Mouse (Mus musculus): ENCODE measurements around the gene Clip3.
A peak's percentile ranks its signal among the peaks of the same experiment; 100 is the strongest.

The Clip3 gene

DNA sequence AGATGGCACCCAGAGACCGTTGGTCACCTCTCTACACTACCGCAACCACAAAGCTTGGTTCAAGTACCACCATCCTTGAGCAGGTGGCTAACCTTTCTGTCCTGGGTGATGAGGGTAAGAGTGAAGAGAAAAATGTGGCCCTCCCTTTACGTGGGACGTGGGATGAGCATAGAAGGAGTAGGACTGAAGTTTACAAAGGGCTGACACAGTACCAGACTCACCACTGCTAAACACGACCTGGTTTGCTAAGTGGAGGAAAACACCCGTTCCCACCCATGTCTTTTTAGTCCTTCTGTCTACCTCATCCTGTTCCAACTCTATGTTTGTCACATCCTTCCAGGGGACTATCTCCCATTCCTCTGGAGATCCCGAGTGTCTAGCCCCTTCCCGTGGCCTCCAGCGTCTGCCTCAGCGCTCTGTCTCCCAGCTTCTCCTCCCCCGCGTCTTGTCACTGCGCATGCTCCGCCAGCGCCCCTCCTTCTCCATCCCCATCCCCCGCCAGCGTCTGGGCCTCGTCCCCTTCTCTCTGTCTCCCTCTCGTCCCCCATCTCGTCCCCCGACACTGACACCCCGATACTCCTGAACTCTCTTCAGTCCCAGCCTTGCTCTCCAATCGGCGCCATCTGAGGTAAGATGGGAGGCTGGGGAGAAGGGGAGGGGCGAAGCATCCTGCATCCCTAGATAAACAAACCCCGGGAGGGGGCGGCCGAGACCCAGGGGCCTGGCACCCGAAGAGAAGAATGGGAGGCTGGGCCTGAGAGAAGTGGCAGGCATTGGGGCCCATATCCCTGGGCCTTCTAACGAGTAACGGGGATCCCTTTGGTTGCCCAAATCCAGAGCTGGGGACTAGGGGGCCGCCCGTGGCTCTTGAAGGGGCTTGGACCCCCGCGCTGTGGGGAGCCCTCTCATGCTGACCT is at the start of gene Clip3:
Clip3 (plus strand) TSS at position 514 of the 917 bp plus-strand sequence.
- DNase-seq (ENCODE audit: extremely low spot score, low spot score): peak; percentile 83

- DNase-seq (ENCODE audit: extremely low spot score, low spot score): no peak
Observed at GRCm38 (mm10) chr7:30251956-30252954, 39.3 kb upstream of the Clip3 start.

DNA sequence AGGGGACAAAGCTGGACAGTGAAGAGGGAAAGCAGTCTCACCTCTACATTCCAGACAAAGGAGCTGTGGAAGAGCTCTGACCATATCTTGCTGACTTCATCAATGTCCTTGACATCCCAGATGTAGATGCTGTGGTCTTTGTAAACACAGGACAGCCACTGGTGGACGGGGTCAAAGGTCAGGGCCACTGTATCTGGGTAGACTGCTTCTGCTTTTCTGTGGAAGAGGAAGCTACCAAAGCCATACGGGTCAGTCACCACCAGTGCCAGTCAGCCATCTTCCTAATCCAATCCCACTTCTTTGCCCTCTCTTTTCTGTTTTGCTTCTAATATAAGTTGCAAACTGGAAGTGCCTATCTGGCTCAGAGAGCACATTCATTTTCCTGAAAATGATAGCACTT is 26.5 kb upstream of the Clip3 start:
- DNase-seq (ENCODE audit: extremely low spot score, low spot score): no peak

- no peak for DNase-seq (ENCODE audit: extremely low spot score, low spot score)
Observed at GRCm38 (mm10) chr7:30265531-30265930, 26.0 kb upstream of the Clip3 start.

GRCm38 (mm10) chr7:30265935-30266334 is 25.6 kb upstream of the Clip3 start:
- no peak for DNase-seq (ENCODE audit: extremely low spot score, low spot score)

DNA sequence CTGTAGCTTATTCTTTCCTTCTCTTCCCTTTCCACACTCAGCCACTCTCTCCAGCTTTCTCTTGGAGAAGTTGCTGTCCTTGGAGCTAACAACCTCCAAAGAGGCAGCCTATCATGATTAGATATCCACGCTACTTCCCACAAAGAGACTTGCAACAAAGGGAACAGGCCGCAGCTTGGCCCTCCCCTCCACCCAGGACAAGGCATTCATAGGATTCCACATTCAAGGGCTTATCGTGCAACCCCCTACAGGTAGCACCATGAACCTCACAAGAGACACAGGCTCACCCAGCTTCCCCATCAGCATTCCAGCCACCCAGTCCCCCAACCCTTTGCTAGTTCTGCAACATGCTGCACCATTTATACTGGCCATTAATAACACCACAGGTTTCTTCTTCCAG is 24.7 kb upstream of the Clip3 start:
- DNase-seq (ENCODE audit: extremely low spot score, low spot score): no peak

GRCm38 (mm10) chr7:30269641-30270040 is 21.9 kb upstream of the Clip3 start:
- DNase-seq (ENCODE audit: extremely low spot score, low spot score): no peak

GRCm38 (mm10) chr7:30274383-30274782 is 17.1 kb upstream of the Clip3 start:
- DNase-seq (ENCODE audit: extremely low spot score, low spot score): no peak

GRCm38 (mm10) chr7:30278911-30279310 is 12.6 kb upstream of the Clip3 start:
- no peak for DNase-seq (ENCODE audit: extremely low spot score, low spot score)

DNA sequence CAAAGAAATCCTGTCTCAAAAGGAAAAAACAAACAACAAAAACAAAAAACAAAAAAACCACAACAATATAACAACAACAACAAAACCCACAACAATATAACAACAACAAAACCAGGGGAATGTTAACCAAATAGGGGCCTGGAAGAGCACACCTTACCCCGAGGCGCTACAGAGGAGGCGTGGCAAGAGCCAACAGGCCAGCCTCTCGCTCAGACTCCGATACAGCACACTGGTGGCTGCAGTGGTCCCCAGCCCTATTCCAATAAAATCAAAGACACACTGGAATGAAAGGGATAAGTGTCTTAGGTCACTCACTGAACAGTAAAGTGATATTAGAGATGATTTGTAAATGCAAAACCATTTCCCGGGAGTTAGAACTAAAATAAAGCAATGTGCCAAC is 12.0 kb upstream of the Clip3 start:
- DNase-seq (ENCODE audit: extremely low spot score, low spot score): no peak

- peak; percentile 91 for DNase-seq (ENCODE audit: extremely low spot score, low spot score)
Observed at GRCm38 (mm10) chr7:30279951-30280669, 11.4 kb upstream of the Clip3 start, which contains the start of the genes Thap8 and Wdr62. Thap8 (plus strand) TSS chr7:30280094. Wdr62 (minus strand) TSS chr7:30280419.

- peak; percentile 73 for DNase-seq (ENCODE audit: extremely low spot score, low spot score)
Observed at GRCm38 (mm10) chr7:30280670-30281138, 10.8 kb upstream of the Clip3 start.

GRCm38 (mm10) chr7:30281522-30281921 is 10.0 kb upstream of the Clip3 start:
- DNase-seq (ENCODE audit: extremely low spot score, low spot score): no peak

DNA sequence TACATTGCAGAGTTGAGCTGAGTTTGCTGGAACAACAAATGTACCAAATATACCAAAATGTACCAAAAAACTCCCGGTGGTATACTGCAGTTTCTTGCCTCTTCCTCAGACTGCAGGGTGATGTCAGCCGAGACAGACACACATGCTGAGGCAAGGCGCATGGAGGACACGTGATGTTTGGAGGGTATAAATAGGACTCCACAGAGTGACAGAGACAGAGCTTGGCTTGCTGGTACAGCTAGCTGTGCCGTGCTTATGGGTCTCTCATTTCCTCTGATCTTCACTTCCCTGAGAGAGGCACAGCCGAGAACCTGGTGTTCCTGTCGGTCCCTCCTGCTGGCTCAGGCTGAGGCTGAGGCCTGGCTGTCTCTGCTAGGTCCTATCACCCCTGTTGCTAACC is 8.8 kb upstream of the Clip3 start:
- no peak for DNase-seq (ENCODE audit: extremely low spot score, low spot score)

GRCm38 (mm10) chr7:30286701-30287410 is 4.7 kb upstream of the Clip3 start:
- DNase-seq (ENCODE audit: extremely low spot score, low spot score): no peak

DNA sequence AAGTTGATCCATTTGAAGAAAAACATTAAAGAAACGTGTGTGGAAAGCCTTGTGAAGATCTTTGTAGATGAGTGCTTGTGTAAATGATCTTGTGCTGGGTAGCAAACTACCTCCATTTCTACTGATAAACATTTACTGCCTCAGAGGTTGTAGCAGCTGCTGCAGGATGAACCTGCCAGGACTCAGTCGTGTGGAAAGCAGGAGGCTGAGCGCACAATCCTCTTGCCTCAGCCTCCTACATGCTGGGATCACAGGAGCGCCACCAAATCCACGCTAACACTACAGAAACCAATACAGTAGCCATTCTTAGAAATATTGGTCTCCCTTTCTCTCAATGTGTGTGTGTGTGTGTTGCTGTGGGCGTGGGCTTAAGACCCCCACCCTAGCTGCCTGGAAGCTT is 3.5 kb upstream of the Clip3 start:
- DNase-seq (ENCODE audit: extremely low spot score, low spot score): no peak

DNA sequence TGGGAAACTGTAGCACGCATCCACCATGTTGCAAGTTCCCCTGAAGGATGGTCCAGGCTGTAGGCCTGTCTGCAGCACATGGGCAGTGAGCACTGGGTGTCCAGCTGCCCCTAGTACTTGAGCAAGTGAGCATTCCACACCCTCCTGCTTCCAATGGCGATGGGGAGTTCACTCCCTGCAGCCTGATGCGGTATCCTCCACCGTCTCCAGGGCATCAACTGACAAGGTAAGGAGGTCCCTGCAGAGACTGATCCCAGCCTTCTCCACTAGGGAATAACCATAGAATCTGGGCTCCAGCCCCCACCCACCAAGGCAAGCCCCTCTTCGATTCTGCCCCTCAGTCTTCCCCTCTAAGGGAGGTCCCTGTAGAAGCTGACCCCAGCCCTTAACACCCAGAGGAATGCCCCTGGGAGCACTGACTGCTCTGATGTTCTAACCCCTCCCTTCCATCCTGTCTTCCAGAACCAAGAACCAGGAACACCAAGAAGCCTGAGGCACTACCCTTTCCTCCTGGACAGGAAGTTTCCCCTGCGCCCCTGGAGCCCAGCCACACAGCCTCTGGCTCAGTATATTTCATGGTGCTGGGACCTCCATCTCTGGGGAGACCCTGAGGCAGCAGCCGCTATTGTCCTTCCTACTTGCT is 2.3 kb upstream of the Clip3 start:
- no peak for DNase-seq (ENCODE audit: extremely low spot score, low spot score)

DNA sequence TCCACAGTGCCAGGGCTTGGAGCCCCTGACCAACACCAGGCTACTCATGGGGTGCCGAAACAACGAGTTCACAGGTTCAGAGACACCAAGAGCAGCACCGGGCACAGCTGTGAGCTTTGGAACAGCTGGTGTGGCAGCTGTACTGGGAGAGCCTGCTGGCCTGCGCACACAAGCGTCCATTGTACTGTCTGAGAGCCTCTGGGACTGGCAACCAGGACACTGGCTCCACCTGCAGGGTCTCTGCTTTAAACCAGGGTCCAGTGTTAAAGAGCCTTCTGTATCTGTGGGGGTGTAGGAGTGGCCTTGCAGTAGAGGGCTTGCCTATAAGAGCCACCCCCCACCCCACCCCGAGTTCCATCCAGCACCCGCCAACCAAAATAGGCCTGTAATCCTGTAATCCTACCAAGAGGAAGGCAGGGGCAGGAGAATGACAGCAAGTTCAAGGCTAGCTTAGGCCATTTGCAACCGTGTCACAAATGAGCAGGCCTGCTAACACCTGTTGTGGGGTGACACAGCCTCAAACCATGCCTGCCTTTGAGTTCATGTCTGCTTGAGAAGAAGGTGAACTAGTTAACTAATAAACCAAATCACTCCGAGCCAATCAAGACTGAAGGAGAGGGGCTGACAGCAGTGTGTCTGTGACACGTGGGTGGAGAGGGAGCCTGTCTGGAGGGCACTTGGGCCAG is 1.7 kb upstream of the Clip3 start:
- DNase-seq (ENCODE audit: extremely low spot score, low spot score): peak; percentile 30

DNA sequence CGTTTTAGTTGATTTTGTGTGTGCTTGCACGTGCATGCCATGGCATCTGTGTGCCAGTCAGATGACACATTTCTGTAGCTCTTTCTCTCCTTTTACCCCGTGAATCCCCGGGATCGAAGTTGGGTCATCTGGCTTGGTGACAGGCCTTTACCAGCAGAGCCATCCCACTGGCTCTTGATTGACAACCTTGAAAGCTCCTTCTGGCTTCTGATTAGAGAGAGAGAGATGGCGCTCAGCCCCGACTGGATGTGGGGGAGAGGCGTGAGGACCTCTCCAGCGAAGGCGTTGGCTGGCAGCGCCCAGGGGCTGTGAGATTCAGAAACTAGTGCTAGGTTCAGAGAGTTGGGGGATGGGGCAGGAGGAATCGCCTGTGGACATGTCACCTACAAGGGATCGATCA is 2.3 kb downstream of the Clip3 start:
- no peak for DNase-seq (ENCODE audit: extremely low spot score, low spot score)

Data from neural tube, embryonic 10.5 days (tissue).